Mouse (Mus musculus): Measurements from ENCODE around the gene Scg3. TPM values are rescaled to one million over a fixed set of nuclear protein-coding genes. Genes with fewer than 3 reads are reported as not detected.
"Not testable (repeated sequence)": the region's sequence is repeated elsewhere in the genome, so short reads cannot be mapped to it uniquely, and the experiment has no call there.

Gene Scg3
- polyA plus RNA-seq, 1 experiment from 2014 or later = 122 TPM

- H3K4me1 ChIP-seq = peaks cover 12% of the 10 kb centered on the region
- H3K27me3 ChIP-seq (replicated peaks) = no peaks in the 10 kb centered on the region
- H3K27ac ChIP-seq = peak overlapping the region; percentile 96
- peak overlapping the region; percentile 80 for H3K4me2 ChIP-seq
- H3K9ac ChIP-seq = peak overlapping the region; percentile 66
- 13% methylated on average over 18 of the region's 18 CpGs for WGBS
- peak overlapping the region; percentile 69 for H3K4me3 ChIP-seq
- no peaks in the 10 kb centered on the region for H3K9me3 ChIP-seq
- H3K36me3 ChIP-seq (replicated peaks) = no peaks in the 10 kb centered on the region
- ATAC-seq (replicated peaks) = no peak; the same call in none of the 2 replicates
These were observed 58.8 kb downstream of the Scg3 start for GRCm38 (mm10) chr9:75624983-75625555.

DNA sequence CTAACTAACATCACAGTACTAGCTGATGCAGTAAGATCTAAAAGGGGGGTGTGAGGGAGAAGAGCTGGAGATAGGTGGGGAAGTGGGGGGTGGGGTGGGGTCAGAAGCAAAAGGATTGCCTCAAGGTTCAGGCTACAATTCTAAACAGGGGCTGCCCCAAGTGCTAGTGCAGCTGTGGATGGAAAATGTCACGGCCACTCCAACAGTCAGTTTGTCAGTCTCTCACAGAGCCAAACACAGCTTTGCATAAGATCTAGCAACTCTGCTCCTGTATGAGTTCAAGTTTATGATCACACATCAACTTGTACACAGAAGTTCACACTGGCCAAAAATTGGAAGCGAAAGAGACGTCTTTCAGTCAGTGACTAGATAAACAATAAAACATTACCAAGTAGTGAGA lies 62.4 kb downstream of the Scg3 start:
- Histone ChIP-seq H3K9ac (no peak overlapping the region), H3K27ac (no peak overlapping the region), H3K36me3 (replicated peaks) (no peaks in the 10 kb centered on the region), H3K4me2 (no peak overlapping the region), H3K9me3 (no peaks in the 10 kb centered on the region), H3K27me3 (replicated peaks) (no peaks in the 10 kb centered on the region), H3K4me1 (peaks cover 5% of the 10 kb centered on the region), H3K4me3 (no peak overlapping the region)
- WGBS = 88% methylated on average over 3 of the region's 3 CpGs
- no peak for ATAC-seq (replicated peaks)

DNA sequence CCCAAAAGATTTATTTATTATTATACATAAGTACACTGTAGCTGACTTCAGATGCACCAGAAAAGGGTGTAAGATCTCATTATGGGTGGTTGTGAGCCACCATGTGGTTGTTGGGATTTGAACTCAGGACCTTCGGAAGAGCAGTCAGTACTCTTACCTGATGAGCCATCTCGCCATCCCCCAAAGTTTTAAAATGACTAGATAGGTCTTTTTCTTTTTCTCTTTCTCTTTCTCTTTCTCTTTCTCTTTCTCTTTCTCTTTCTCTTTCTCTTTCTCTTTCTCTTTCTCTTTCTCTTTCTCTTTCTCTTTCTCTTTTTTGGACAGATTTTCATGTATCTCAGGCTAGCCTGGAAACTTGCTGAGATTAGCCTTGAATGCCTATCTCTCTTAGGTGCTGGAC lies 64.1 kb downstream of the Scg3 start:
- 93% methylated on average over 2 of the region's 2 CpGs for WGBS
- not testable (repeated sequence) for H3K9ac ChIP-seq; H3K36me3 ChIP-seq (replicated peaks); ATAC-seq (replicated peaks); H3K4me3 ChIP-seq; H3K4me1 ChIP-seq; H3K4me2 ChIP-seq; H3K27ac ChIP-seq; H3K27me3 ChIP-seq (replicated peaks); H3K9me3 ChIP-seq

DNA sequence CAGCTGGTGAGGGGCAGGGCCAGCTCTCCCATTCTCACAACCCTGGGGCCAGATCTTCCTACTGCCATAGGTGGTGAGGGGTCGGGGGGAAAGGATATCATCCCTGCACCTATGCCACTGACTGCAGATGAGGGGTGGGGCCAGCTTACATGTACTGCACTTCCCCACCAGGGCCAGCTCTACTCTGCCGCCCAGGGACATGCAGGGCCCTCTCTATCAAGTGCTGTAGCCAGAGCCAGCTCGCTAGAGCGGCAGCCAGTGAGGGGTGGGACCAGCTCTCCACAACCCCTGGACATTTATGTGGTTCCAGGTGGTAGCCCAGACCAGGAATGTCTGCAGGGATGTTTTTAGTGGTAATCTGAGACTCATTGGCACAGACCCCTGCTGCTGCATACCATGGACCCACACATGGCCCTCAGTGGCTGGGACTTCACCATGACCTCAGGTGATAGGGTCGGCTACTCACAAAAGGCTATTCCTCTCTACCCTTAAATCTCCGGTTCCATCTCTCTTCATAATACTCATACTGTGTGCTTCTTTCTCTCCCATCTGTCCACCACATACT lies 64.9 kb downstream of the Scg3 start:
- no peak overlapping the region for H3K4me3 ChIP-seq
- no peaks in the 10 kb centered on the region for H3K27me3 ChIP-seq (replicated peaks)
- no peak for ATAC-seq (replicated peaks)
- 92% methylated on average over 6 of the region's 6 CpGs for WGBS
- no peak overlapping the region for H3K27ac ChIP-seq
- no peak overlapping the region for H3K4me2 ChIP-seq
- no peak overlapping the region for H3K9ac ChIP-seq
- H3K36me3 ChIP-seq (replicated peaks) = no peaks in the 10 kb centered on the region
- H3K9me3 ChIP-seq = no peaks in the 10 kb centered on the region
- H3K4me1 ChIP-seq = no peaks in the 10 kb centered on the region

GRCm38 (mm10) chr9:75616560-75616959 lies 67.3 kb downstream of the Scg3 start:
- Histone ChIP-seq H3K4me3 (no peak overlapping the region), H3K9ac (no peak overlapping the region), H3K9me3 (no peaks in the 10 kb centered on the region), H3K27me3 (replicated peaks) (no peaks in the 10 kb centered on the region), H3K4me2 (no peak overlapping the region), H3K27ac (no peak overlapping the region), H3K36me3 (replicated peaks) (no peaks in the 10 kb centered on the region), H3K4me1 (no peaks in the 10 kb centered on the region)
- ATAC-seq (replicated peaks) = no peak
- WGBS = 75% methylated on average over 3 of the region's 3 CpGs

DNA sequence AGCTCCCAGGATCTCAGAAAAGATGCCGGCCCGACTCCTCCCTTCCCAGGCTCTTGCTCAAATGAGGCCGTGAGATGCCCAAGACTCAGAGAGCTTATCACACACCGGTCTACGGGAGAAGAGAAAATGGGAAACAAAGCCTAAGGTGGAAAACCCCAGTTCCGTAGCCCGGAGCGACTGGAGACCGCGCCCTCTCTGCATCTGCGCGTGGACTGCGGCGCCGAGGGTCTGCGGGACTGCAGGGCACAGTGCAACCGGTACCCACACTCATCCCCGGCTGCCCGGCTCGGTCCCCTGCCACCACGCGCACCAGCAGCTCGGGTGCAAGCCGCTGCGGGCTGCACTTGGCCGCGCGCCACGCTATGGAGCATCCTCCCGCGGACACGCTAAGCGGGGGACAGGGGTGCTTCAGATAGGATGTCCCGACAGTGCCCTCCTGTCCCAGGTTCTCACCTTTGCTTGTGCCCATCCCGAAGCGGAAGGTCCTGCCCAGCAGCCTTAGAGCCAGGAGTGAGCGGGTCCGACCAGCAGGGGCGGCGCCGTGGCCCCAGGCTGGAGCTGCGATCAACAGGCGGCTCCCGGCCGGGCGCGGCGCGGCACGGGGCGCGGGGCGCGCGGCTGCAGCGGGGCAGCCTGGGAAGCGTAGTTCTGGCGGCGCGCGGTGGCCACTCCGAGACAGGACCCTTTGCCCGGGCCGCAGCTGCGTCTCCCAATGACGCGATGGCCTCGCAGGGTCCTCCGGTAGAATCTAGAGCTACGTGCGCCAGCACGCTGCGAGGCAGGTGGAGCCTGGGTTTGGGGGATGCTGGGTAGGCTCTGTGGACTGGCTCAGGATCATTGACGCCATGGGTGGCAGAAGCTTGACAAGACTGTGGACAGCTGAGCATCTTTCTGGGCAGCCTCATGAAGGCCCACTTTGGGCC lies 73.0 kb downstream of the Scg3 start, which contains the start of gene Tmod2:
Tmod2 (minus strand) TSS at position 755 of the 923 bp plus-strand sequence.
- peak within 1 kb of the TSS; percentile 48 for H3K4me2 ChIP-seq
- no peaks in the 10 kb centered on the region for H3K36me3 ChIP-seq (replicated peaks)
- ATAC-seq (replicated peaks) = peak; percentile 94
- H3K9ac ChIP-seq = peak within 1 kb of the TSS; percentile 80
- peak within 1 kb of the TSS; percentile 86 for H3K27ac ChIP-seq
- H3K27me3 ChIP-seq (replicated peaks) = no peaks in the 10 kb centered on the region
- peaks cover 13% of the 10 kb centered on the region for H3K4me1 ChIP-seq
- H3K4me3 ChIP-seq = peak within 1 kb of the TSS; percentile 74
- H3K9me3 ChIP-seq = no peaks in the 10 kb centered on the region
- WGBS = under 1% methylated on average over 74 of the region's 74 CpGs

- 6% methylated on average over 16 of the region's 16 CpGs for WGBS
- H3K4me1 ChIP-seq = peaks cover 13% of the 10 kb centered on the region
- ATAC-seq (replicated peaks) = 0 out of 2 replicates have a peak, but pooled peaks have one; percentile 12
- peaks cover 6% of the 10 kb centered on the region for H3K36me3 ChIP-seq (replicated peaks)
- H3K4me2 ChIP-seq = peak overlapping the region; percentile 48
- H3K9ac ChIP-seq = peak overlapping the region; percentile 80
- peak overlapping the region; percentile 74 for H3K4me3 ChIP-seq
- no peaks in the 10 kb centered on the region for H3K27me3 ChIP-seq (replicated peaks)
- H3K27ac ChIP-seq = peak overlapping the region; percentile 86
- H3K9me3 ChIP-seq = no peaks in the 10 kb centered on the region
These were observed 73.9 kb downstream of the Scg3 start for GRCm38 (mm10) chr9:75609965-75610364.

GRCm38 (mm10) chr9:75609505-75609904 lies 74.4 kb downstream of the Scg3 start:
- H3K36me3 ChIP-seq (replicated peaks) = peaks cover 11% of the 10 kb centered on the region
- peak overlapping the region; percentile 74 for H3K4me3 ChIP-seq
- peak overlapping the region; percentile 80 for H3K9ac ChIP-seq
- H3K4me2 ChIP-seq = peak overlapping the region; percentile 48
- H3K27ac ChIP-seq = peak overlapping the region; percentile 86
- 12% methylated on average over 1 of the region's 1 CpGs for WGBS
- H3K9me3 ChIP-seq = no peaks in the 10 kb centered on the region
- H3K27me3 ChIP-seq (replicated peaks) = no peaks in the 10 kb centered on the region
- peaks cover 13% of the 10 kb centered on the region for H3K4me1 ChIP-seq
- peak; percentile 22 for ATAC-seq (replicated peaks)

DNA sequence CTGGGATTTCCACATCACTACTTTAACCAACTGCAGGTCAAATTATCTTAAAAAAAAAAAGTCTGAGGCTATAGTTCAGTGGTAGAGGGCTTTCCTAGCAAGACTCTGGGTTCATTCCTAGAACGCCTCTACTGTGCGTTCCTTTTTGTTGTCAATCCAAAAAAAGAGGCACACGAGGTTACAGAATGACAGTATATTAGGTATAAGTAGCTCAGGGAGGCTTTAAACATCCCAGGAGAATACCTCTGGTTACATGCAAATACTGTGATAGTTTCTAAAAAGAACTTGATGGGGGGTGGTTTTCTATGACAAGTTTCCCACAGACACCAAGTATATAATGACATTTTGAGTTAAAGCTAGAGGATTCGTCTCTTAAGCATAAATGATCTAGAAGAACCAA lies 76.4 kb downstream of the Scg3 start:
- no peak overlapping the region for H3K27ac ChIP-seq
- H3K9ac ChIP-seq = no peak overlapping the region
- 92% methylated on average over 4 of the region's 4 CpGs for WGBS
- no peaks in the 10 kb centered on the region for H3K27me3 ChIP-seq (replicated peaks)
- H3K36me3 ChIP-seq (replicated peaks) = peaks cover 14% of the 10 kb centered on the region
- no peaks in the 10 kb centered on the region for H3K9me3 ChIP-seq
- H3K4me3 ChIP-seq = no peak overlapping the region
- ATAC-seq (replicated peaks) = no peak
- peaks cover 13% of the 10 kb centered on the region for H3K4me1 ChIP-seq
- H3K4me2 ChIP-seq = no peak overlapping the region

GRCm38 (mm10) chr9:75601510-75601909 lies 82.3 kb downstream of the Scg3 start:
- no peak overlapping the region for H3K4me3 ChIP-seq
- no peak for ATAC-seq (replicated peaks)
- H3K27ac ChIP-seq = no peak overlapping the region
- H3K4me2 ChIP-seq = no peak overlapping the region
- H3K9me3 ChIP-seq = no peaks in the 10 kb centered on the region
- 70% methylated on average over 12 of the region's 12 CpGs for WGBS
- H3K4me1 ChIP-seq = 0 out of 2 replicates have a peak, but pooled peaks cover 7% of the 10 kb centered on the region
- no peaks in the 10 kb centered on the region for H3K27me3 ChIP-seq (replicated peaks)
- peaks cover 14% of the 10 kb centered on the region for H3K36me3 ChIP-seq (replicated peaks)
- H3K9ac ChIP-seq = no peak overlapping the region

DNA sequence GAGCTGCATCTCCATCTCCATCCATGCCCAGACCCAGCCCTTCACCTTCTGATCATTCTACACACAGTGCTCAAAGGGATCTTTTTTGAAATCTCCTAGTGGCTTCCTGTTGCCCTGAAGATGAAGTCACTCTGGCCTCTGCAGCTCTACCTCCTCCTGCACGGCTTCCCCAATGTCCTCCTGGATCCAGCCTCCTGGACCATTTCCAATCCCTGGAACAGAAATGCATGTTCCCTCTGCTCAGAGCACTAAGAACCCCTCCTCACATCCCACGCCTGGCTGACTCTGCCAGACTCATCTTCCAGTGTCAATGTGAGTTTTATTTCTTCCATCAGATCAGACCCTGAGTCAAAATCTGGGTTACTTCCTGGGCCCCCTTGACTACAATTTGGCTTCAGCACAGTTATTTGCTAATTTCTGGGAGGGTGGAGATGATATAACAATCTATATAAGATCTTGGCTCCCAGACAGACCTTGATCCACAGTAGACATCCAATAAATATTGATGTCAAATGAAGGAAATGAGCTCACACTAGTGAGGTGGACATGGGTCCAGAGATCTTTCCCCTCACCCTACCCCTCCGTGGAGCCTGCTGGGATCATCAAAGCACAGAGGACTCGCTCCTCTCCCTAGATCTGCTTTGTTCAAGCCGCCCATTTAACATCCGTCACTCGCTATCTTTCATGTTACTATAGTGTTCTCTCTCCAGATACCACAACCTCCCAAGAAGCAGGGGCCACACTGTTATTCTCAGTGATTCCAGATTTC lies 83.5 kb downstream of the Scg3 start:
- Histone ChIP-seq H3K9ac (no peak overlapping the region), H3K27me3 (replicated peaks) (no peaks in the 10 kb centered on the region), H3K9me3 (no peaks in the 10 kb centered on the region), H3K27ac (no peak overlapping the region), H3K4me1 (0 out of 2 replicates have a peak, but pooled peaks cover 7% of the 10 kb centered on the region), H3K4me2 (no peak overlapping the region), H3K4me3 (no peak overlapping the region), H3K36me3 (replicated peaks) (peaks cover 11% of the 10 kb centered on the region)
- 67% methylated on average over 7 of the region's 7 CpGs for WGBS
- ATAC-seq (replicated peaks) = no peak

Data from midbrain, embryonic 15.5 days (tissue).